Mouse (Mus musculus) limb, embryonic 10.5 days (tissue): ENCODE results near the gene Gper1. TPM values are rescaled to one million over a fixed set of nuclear protein-coding genes. Genes with fewer than 3 reads are reported as not detected.

Source experiments
- DNase-seq: peaks from one replicate; pipeline ENCODE4 v3.0.0-alpha.2; 2017; ENCODE audit warnings: low spot score
- H3K27ac ChIP-seq: fragments of 300-500 bp; sonication (generic); 2 replicates; pipeline ENCODE4 v1.5.1; 2016; ENCODE audit warnings: mild to moderate bottlenecking
- H3K27me3 ChIP-seq: fragments of 300-500 bp; sonication (generic); 2 replicates; pipeline ENCODE4 v1.6.1; 2016; ENCODE audit warnings: low read depth, mild to moderate bottlenecking; ENCODE audit not compliant: poor library complexity, severe bottlenecking
- H3K36me3 ChIP-seq: fragments of 300-500 bp; sonication (generic); 2 replicates; pipeline ENCODE4 v1.6.1; 2016; ENCODE audit warnings: mild to moderate bottlenecking, moderate library complexity
- H3K4me1 ChIP-seq: fragments of 300-500 bp; sonication (generic); 2 replicates; pipeline ENCODE4 v1.6.1; 2016
- H3K4me3 ChIP-seq: fragments of 300-500 bp; sonication (generic); 2 replicates; pipeline ENCODE4 v1.5.1; 2016; ENCODE audit warnings: mild to moderate bottlenecking, moderate library complexity
- H3K9me3 ChIP-seq: fragments of 300-500 bp; sonication (generic); replicated peaks from 2 replicates; pipeline ENCODE4 v1.6.1; 2016; ENCODE audit warnings: mild to moderate bottlenecking
- WGBS: fragments of 180-500 bp; shearing (Covaris S2); methylation state at CpG from one replicate; pipeline ENCODE4 v1.1.7; 2016; 5-methylcytosine and 5-hydroxymethylcytosine counted together
- polyA plus RNA-seq: library from polyadenylated mRNA; unstranded; fragments of >200 nt; fragmentation: Nextera tagmentation; extraction: Ambion mirVana; gene quantifications from 2 replicates; pipeline ENCODE4 v1.2.1, GENCODE M21; 2016

Gene Gper1
- 0.19 and 0.39 TPM in 2 replicates for polyA plus RNA-seq

DNA sequence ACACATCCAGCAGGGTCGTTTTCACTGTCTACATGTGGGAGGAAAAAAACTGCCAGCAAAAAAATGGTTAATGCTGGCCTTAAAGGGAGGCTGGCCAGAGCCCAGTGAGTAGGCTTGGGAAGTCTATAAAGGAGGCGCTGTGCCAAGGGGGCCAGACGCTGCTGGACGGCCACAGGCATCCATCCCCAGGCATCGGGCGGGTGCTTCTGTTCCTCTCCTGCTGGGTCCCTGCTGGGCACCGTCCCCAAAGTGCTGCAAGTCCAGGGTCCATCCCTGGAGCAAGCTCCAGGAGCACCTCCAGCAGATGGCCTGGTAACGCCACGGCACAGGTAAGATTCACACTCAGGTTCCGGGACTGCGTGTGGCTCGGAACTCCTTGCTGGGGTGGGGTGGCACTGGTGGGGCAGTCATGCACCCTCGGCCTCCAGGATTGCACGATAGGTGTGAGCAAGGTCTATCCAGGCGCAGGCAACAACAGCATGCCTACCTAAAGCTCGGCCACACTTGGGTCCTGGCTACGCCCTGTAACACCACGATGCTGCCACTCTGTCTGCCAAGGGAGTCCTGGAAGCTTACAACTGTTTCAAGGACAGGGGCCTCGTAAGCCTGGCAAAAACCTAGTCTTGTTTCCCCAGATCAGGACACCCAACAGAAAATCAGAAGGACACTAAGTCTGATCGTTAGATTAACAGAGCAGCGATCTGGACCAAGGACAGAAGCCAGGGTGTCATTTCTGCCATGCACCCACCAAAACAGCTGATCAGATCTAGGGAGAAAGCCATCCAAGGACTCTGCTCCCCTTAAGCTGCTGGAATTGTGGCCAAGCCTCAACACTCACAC, at the start of gene Gper1:
Gene Gper1 (plus strand): TSS at position 126 of the 840 bp plus-strand sequence.
- Histone ChIP-seq H3K4me3 (no peak within 1 kb of the TSS; the same call in 1 of the 2 replicates), H3K36me3 (peaks cover 10% of the 10 kb centered on the region; the same call in 1 of the 2 replicates), H3K27ac (peak within 1 kb of the TSS; percentile 71), H3K4me1 (peaks cover 30% of the 10 kb centered on the region), H3K27me3 (no peaks in the 10 kb centered on the region), H3K9me3 (no peaks in the 10 kb centered on the region)
- no peak for DNase-seq
- WGBS = 65% methylated on average over 21 of the region's 21 CpGs

DNA sequence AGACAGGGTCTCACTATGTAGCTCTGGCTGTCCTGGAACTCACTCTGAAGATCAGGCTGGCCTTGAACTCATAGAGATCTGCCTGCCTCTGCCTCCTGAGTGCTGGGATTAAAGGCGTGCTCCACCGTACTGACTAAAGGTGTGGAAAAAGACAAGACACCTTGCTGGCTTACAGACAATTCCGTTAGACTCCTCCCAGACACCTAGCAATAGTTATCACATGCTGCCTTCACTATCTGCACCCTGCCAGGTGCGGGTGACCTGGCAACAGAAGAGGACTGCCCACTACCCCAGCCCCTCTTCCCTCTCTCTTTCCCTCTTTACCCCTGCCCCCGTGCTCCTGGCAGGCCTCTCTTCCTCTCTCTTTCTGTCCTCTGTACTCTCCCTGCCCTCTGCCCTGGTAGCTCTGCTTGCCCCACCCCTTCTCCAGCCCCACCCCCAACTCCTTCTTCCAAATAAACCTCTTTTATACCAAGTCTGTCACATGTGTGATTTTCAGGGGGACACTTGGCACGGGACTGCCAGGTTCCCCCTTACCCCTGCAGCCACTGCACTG, 49.0 kb upstream of the Gper1 start:
- Histone ChIP-seq H3K27me3 (no peaks in the 10 kb centered on the region), H3K36me3 (no peaks in the 10 kb centered on the region), H3K27ac (no peak overlapping the region), H3K4me3 (no peak overlapping the region), H3K4me1 (peaks cover 52% of the 10 kb centered on the region), H3K9me3 (no peaks in the 10 kb centered on the region)
- DNase-seq = no peak
- WGBS = 85% methylated on average over 6 of the region's 6 CpGs

DNA sequence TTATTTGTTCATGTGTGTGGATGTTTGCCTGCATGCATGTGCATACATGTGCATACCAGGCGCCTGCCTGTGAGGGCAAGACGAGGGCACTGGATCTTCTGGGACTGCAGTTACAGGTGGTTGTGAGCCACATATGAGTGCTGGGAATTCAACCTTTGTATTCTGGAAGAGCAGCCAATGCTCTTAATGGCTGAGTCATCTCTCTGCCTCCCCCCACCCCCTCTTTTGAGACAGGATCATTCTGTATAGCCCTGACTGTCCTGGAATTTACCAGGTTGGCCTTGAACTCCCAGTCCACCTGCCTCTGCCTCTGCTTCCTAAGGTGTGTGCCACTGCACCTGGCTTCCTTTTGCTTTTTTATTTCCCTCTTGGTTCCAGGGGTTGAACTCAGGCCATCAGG, 48.1 kb upstream of the Gper1 start:
- Histone ChIP-seq H3K27ac (no peak overlapping the region), H3K4me3 (no peak overlapping the region), H3K36me3 (no peaks in the 10 kb centered on the region), H3K9me3 (no peaks in the 10 kb centered on the region), H3K27me3 (no peaks in the 10 kb centered on the region), H3K4me1 (peaks cover 60% of the 10 kb centered on the region)
- WGBS = 89% methylated on average over 2 of the region's 2 CpGs
- DNase-seq = no peak

DNA sequence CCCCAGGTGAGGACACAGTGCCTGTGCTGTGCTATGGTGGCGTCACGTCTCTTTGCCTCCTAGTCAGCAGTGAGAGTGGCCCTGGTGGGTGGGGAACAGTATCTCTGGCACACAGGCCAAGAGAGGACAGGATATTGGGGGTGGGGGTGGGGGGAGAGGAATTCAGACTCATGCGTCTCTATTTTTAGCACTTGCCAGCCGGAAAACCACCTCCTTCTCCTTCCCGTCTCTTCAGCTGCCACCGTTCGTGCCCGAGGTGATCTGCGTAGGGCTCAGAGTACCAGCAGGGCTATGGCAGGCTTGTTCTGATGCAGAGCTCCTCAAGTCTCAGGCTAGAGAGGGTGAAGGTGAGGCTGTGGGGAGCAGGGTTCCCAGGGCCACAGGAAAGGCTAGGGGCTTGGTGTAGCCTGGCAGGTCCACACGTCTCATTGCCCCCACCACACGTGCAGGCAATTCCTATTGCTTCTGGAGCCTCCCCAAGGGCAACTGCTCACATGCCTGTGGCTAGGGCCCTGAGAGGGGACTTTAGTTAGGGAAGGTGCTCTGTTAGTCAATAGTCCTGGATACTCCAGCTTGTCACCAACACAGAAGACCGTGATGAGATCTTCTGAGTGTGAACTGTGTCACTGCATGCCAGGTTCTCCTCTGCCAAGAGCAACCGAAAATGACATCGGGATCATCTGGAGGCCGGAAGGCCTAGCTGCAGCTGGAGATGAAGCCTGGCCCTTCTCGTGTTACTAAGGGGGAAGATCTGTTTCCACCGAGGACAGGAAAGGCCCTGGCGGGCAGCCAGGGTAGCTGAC, 45.3 kb upstream of the Gper1 start, which contains the start of gene Gpr146:
Gene Gpr146 (plus strand): TSS at position 230 of the 803 bp plus-strand sequence.
- H3K36me3 ChIP-seq = no peaks in the 10 kb centered on the region
- 80% methylated on average over 18 of the region's 18 CpGs for WGBS
- no peak for DNase-seq
- H3K4me1 ChIP-seq = peaks cover 49% of the 10 kb centered on the region
- peak within 1 kb of the TSS; percentile 81 for H3K27ac ChIP-seq
- no peak within 1 kb of the TSS for H3K4me3 ChIP-seq
- H3K9me3 ChIP-seq = no peaks in the 10 kb centered on the region
- H3K27me3 ChIP-seq = 0 out of 2 replicates have a peak, but pooled peaks cover 5% of the 10 kb centered on the region

DNA sequence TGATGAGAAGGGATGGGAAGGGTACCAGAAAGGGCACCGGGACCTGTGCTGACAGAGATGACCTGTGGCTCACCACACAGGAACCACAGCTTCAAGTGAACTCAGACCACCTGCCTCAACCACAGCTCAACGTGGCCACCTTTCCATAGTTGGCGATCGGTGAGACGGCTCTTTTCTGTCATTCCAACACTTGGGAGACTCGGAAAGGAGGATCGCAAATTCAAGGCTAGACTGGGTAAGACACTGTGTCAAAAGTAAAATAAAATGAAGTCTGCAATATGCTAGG, 44.7 kb upstream of the Gper1 start:
- Histone ChIP-seq H3K27ac (peak overlapping the region; percentile 81), H3K36me3 (no peaks in the 10 kb centered on the region), H3K4me1 (peaks cover 52% of the 10 kb centered on the region), H3K9me3 (no peaks in the 10 kb centered on the region), H3K27me3 (0 out of 2 replicates have a peak, but pooled peaks cover 5% of the 10 kb centered on the region), H3K4me3 (no peak overlapping the region)
- WGBS = 92% methylated on average over 7 of the region's 7 CpGs
- no peak for DNase-seq

DNA sequence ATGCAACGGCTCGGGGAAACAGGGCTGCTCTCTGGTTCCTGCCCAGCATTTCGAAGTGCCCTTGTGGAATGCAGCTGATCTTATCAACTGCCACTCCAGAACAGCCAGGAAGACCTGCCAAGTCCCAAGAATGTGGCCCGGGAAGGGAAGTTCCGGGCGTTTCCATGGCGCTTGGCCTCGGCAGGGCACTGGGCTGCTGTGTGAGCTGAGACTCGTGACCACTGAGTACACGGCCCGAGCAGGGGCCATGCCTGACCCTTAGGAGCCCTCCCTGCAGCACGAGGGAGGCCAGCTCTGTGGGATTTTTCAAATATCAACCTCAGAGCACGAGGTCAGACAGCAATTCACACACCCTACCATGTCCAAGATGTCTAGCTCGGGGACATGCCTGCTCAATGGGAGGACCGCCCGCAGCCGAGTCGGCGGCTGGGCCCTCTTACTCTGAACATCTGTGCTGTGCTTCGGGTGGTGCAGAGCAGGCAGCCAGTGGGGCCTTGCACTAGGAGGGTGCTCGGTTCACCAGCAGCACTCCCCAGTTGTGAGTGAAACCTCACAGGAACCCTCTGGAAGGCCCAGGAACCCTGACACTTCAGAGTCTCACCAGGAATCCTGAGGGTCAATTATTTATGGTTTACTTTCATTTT, 43.8 kb upstream of the Gper1 start:
- no peak for DNase-seq
- peaks cover 50% of the 10 kb centered on the region for H3K4me1 ChIP-seq
- 0 out of 2 replicates have a peak, but pooled peaks cover 5% of the 10 kb centered on the region for H3K27me3 ChIP-seq
- H3K4me3 ChIP-seq = no peak overlapping the region
- peak overlapping the region; percentile 81; the same call in 1 of the 2 replicates for H3K27ac ChIP-seq
- no peaks in the 10 kb centered on the region for H3K9me3 ChIP-seq
- H3K36me3 ChIP-seq = no peaks in the 10 kb centered on the region
- WGBS = 58% methylated on average over 21 of the region's 21 CpGs

DNA sequence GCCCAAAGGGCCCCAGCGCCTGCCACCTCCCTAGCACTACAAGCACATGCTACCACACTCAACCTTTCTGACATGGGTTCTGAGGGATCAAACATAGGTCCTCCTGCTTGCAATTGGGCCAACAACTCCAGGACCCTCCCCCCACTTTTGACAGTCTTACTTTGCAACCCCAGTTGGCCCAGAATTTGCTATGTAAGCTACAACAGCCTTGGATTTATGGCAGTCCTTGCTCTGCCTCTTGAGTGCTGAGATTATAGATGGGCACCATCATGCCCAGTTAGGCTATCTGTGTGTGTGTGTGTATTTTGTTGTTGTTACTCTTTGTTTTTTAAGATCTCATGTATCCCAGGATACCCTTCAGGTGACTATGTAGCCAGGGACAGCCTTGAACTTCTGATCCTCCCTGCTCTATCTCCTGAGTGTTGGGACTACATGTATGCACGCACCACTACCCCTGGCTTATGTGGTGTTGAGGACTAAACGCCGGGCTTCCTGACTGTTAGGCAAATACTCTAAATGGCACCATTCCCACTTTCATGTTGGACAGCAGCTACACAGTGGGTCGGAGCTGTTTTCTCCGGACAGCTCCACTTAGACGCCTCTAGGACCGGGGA, 43.1 kb upstream of the Gper1 start:
- Histone ChIP-seq H3K4me3 (peak overlapping the region; percentile 71), H3K27me3 (0 out of 2 replicates have a peak, but pooled peaks cover 5% of the 10 kb centered on the region), H3K36me3 (no peaks in the 10 kb centered on the region), H3K4me1 (peaks cover 53% of the 10 kb centered on the region), H3K27ac (peak overlapping the region; percentile 81), H3K9me3 (no peaks in the 10 kb centered on the region)
- DNase-seq = no peak
- WGBS = 33% methylated on average over 8 of the region's 8 CpGs

DNA sequence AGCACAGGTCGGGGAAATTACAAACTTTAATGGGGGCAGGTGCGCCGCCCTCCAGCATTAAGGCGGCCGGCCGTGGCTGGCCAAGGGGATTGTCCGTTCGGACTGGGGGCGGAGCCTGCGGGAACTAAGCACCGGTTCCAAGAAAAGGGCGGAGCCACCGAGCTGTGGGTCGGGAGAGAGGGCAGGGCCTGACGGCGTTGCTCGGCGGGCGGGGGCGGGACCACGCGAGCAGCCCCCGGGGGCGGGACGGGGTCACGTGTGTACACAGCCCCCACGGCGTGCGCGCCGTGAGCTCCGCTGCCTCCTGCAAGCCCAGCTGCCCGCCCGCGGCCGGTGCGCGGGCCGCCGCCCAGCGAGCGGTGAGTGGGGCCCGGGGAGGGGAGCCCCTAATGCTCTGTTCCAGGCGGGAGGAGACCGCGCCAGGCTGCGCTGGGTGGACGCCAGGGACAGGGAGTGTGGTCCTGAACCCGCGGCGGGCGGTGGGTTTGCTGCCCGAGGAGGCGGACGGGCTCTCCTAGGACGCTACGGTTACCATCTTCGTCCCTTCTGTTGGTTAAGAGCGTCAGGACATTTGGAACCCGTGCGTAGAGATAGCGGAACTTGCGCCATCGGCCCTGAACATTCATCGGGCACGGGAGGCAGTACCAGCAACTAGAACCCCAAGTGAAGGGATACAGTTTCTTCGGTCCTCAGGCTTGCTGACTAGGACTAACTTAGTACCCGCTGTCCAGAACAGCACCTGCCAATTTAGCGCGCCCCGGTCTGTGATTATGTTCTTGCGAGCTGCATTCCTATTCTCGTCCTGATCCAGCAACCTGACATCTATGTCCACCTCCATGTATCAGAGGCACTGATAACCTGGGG, 42.3 kb upstream of the Gper1 start:
- Histone ChIP-seq H3K4me3 (peak overlapping the region; percentile 71), H3K4me1 (peaks cover 53% of the 10 kb centered on the region), H3K9me3 (no peaks in the 10 kb centered on the region), H3K27ac (peak overlapping the region; percentile 81), H3K27me3 (0 out of 2 replicates have a peak, but pooled peaks cover 5% of the 10 kb centered on the region), H3K36me3 (no peaks in the 10 kb centered on the region)
- WGBS = 2% methylated on average over 73 of the region's 73 CpGs
- DNase-seq = peak; percentile 89

DNA sequence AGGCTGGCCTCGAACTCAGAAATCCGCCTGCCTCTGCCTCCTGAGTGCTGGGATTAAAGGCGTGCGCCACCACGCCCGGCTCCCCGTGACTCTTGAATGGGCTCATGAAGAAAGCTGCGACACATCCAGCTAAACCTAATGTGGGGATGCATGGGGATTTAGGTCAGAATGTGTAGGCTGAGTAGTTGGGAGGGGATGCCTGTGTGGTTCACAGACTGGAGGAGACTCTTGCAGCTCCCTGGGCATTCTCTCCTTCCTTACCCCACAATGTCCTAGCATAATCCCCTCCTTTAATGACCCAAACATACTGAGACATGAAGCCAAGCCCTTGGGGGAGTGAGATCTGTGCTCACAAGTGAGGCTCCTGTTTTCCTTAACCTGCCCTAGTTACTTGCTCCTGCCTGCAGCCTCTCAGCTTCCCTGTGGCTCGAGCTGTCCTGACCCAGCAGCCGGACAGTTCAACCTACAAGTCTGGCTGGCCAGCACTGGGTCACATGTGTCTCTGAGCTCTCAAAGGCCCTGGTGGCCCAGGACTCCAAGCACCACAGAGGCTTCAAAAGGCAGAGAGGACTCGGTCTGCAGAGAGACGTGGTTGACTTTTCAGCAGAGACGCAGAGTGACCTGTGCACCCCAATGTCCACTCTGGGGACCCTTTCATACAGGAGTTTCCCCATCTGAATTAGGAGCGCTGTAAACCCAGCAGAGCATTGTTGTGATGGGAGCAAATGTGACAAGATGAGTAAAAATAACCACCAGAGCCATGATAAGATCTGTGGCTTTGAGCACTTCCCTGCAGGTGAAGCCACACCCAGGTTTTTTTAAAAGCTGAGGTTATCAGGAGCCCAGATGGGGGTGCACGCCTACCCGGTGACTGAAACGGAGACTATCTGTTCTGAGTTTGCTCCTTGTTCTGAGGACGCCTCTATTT, 41.1 kb upstream of the Gper1 start:
- Histone ChIP-seq H3K9me3 (no peaks in the 10 kb centered on the region), H3K27me3 (0 out of 2 replicates have a peak, but pooled peaks cover 5% of the 10 kb centered on the region), H3K27ac (no peak overlapping the region), H3K36me3 (no peaks in the 10 kb centered on the region), H3K4me1 (peaks cover 56% of the 10 kb centered on the region), H3K4me3 (no peak overlapping the region)
- DNase-seq = no peak
- WGBS = 84% methylated on average over 18 of the region's 18 CpGs

DNA sequence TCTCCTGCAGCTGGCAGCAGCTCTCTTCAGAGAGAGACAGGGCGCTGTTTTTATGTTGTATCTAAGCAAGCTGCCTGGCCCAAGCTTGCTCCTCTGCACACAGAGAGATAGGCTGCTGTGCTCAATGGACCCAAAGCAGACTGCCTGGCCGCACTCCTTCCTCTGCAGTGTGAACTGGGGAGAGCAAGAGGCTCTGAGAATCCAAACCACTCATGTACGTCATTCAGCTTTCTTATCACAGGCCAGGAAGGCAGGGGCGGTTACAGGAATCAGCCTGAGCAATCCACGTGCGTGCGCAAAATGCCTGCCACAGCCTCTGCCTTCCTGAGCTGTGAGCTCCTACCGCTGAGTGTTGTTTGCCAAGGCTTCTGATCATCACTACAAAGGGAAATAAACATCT, 40.2 kb upstream of the Gper1 start:
- Histone ChIP-seq H3K9me3 (no peaks in the 10 kb centered on the region), H3K27ac (peak overlapping the region; percentile 40), H3K36me3 (no peaks in the 10 kb centered on the region), H3K27me3 (0 out of 2 replicates have a peak, but pooled peaks cover 5% of the 10 kb centered on the region), H3K4me3 (no peak overlapping the region), H3K4me1 (peaks cover 55% of the 10 kb centered on the region)
- no peak for DNase-seq
- 83% methylated on average over 8 of the region's 8 CpGs for WGBS
